Mouse (Mus musculus) limb, embryonic 10.5 days (tissue): ENCODE data around the gene Syt14. TPM values are rescaled to one million over a fixed set of nuclear protein-coding genes. Genes with fewer than 3 reads are reported as not detected.

Experiments
- DNase-seq: peaks from one replicate; pipeline ENCODE4 v3.0.0-alpha.2; 2017; ENCODE audit warnings: low spot score
- H3K27ac ChIP-seq: fragments of 300-500 bp; sonication (generic); 2 replicates; pipeline ENCODE4 v1.5.1; 2016; ENCODE audit warnings: mild to moderate bottlenecking
- H3K27me3 ChIP-seq: fragments of 300-500 bp; sonication (generic); 2 replicates; pipeline ENCODE4 v1.6.1; 2016; ENCODE audit warnings: low read depth, mild to moderate bottlenecking; ENCODE audit not compliant: poor library complexity, severe bottlenecking
- H3K36me3 ChIP-seq: fragments of 300-500 bp; sonication (generic); 2 replicates; pipeline ENCODE4 v1.6.1; 2016; ENCODE audit warnings: mild to moderate bottlenecking, moderate library complexity
- H3K4me1 ChIP-seq: fragments of 300-500 bp; sonication (generic); 2 replicates; pipeline ENCODE4 v1.6.1; 2016
- H3K4me3 ChIP-seq: fragments of 300-500 bp; sonication (generic); 2 replicates; pipeline ENCODE4 v1.5.1; 2016; ENCODE audit warnings: mild to moderate bottlenecking, moderate library complexity
- H3K9me3 ChIP-seq: fragments of 300-500 bp; sonication (generic); replicated peaks from 2 replicates; pipeline ENCODE4 v1.6.1; 2016; ENCODE audit warnings: mild to moderate bottlenecking
- WGBS: fragments of 180-500 bp; shearing (Covaris S2); methylation state at CpG from one replicate; pipeline ENCODE4 v1.1.7; 2016; 5-methylcytosine and 5-hydroxymethylcytosine counted together
- polyA plus RNA-seq: library from polyadenylated mRNA; unstranded; fragments of >200 nt; fragmentation: Nextera tagmentation; extraction: Ambion mirVana; gene quantifications from 2 replicates; pipeline ENCODE4 v1.2.1, GENCODE M21; 2016

Syt14 gene
- polyA plus RNA-seq = 3.3 and 4.1 TPM in 2 replicates

- Histone ChIP-seq H3K27ac (peak within 1 kb of the TSS; percentile 80), H3K27me3 (0 out of 2 replicates have a peak, but pooled peaks cover 4% of the 10 kb centered on the region), H3K36me3 (no peaks in the 10 kb centered on the region), H3K4me1 (peaks cover 17% of the 10 kb centered on the region), H3K4me3 (peak within 1 kb of the TSS; percentile 65), H3K9me3 (no peaks in the 10 kb centered on the region)
- under 1% methylated on average over 56 of the region's 67 CpGs for WGBS
- DNase-seq = peak; percentile 94
Observed at GRCm38 (mm10) chr1:193035371-193036238, at the start of gene Syt14. Gene Syt14, minus strand, starts transcription at chr1:193035775.

GRCm38 (mm10) chr1:193084016-193084415, 48.4 kb upstream of the Syt14 start:
- Histone ChIP-seq H3K36me3 (no peaks in the 10 kb centered on the region), H3K27ac (no peak overlapping the region), H3K4me3 (no peak overlapping the region), H3K9me3 (no peaks in the 10 kb centered on the region), H3K27me3 (no peaks in the 10 kb centered on the region), H3K4me1 (peaks cover 30% of the 10 kb centered on the region)
- DNase-seq = no peak
- WGBS = 93% methylated on average over 1 of the region's 1 CpGs

- Histone ChIP-seq H3K36me3 (no peaks in the 10 kb centered on the region), H3K27me3 (no peaks in the 10 kb centered on the region)
Observed at GRCm38 (mm10) chr1:193083051-193083450, 47.5 kb upstream of the Syt14 start.

GRCm38 (mm10) chr1:193082311-193082921, 46.8 kb upstream of the Syt14 start:
- DNase-seq = no peak
- no peaks in the 10 kb centered on the region for H3K27me3 ChIP-seq
- H3K27ac ChIP-seq = 0 out of 2 replicates have a peak overlapping the region, but pooled peaks have one; percentile 16
- H3K9me3 ChIP-seq = no peaks in the 10 kb centered on the region
- H3K4me3 ChIP-seq = no peak overlapping the region
- peaks cover 28% of the 10 kb centered on the region for H3K4me1 ChIP-seq
- 42% methylated on average over 10 of the region's 10 CpGs for WGBS
- H3K36me3 ChIP-seq = no peaks in the 10 kb centered on the region

More at GRCm38 (mm10) chr1:193083051-193083450, 47.5 kb upstream of the Syt14 start:
- DNase-seq = no peak
- 81% methylated on average over 7 of the region's 7 CpGs for WGBS
- no peak overlapping the region for H3K27ac ChIP-seq
- no peak overlapping the region for H3K4me3 ChIP-seq
- H3K4me1 ChIP-seq = peaks cover 30% of the 10 kb centered on the region
- H3K9me3 ChIP-seq = no peaks in the 10 kb centered on the region

- Histone ChIP-seq H3K27ac (no peak overlapping the region), H3K9me3 (no peaks in the 10 kb centered on the region), H3K4me3 (no peak overlapping the region), H3K36me3 (no peaks in the 10 kb centered on the region), H3K4me1 (no peaks in the 10 kb centered on the region), H3K27me3 (no peaks in the 10 kb centered on the region)
- no peak for DNase-seq
- WGBS = 93% methylated on average over 3 of the region's 3 CpGs
Observed at GRCm38 (mm10) chr1:193062618-193063017, 27.0 kb upstream of the Syt14 start.

GRCm38 (mm10) chr1:193060167-193060566, 24.6 kb upstream of the Syt14 start:
- Histone ChIP-seq H3K36me3 (no peaks in the 10 kb centered on the region), H3K27me3 (no peaks in the 10 kb centered on the region), H3K9me3 (no peaks in the 10 kb centered on the region), H3K27ac (no peak overlapping the region), H3K4me1 (no peaks in the 10 kb centered on the region), H3K4me3 (no peak overlapping the region)
- DNase-seq = no peak
- WGBS = 93% methylated on average over 2 of the region's 2 CpGs

GRCm38 (mm10) chr1:193059596-193059995, 24.0 kb upstream of the Syt14 start:
- no peak for DNase-seq
- Histone ChIP-seq H3K4me1 (no peaks in the 10 kb centered on the region), H3K27ac (no peak overlapping the region), H3K36me3 (no peaks in the 10 kb centered on the region), H3K27me3 (no peaks in the 10 kb centered on the region), H3K4me3 (no peak overlapping the region), H3K9me3 (no peaks in the 10 kb centered on the region)
- WGBS = 80% methylated on average over 5 of the region's 5 CpGs

- peaks cover 4% of the 10 kb centered on the region for H3K4me1 ChIP-seq
- no peak for DNase-seq
- no peak overlapping the region for H3K4me3 ChIP-seq
- H3K36me3 ChIP-seq = no peaks in the 10 kb centered on the region
- no peaks in the 10 kb centered on the region for H3K9me3 ChIP-seq
- no peaks in the 10 kb centered on the region for H3K27me3 ChIP-seq
- WGBS = 70% methylated on average over 5 of the region's 5 CpGs
- H3K27ac ChIP-seq = no peak overlapping the region
Observed at GRCm38 (mm10) chr1:193054401-193054800, 18.8 kb upstream of the Syt14 start.

GRCm38 (mm10) chr1:193053065-193053464, 17.5 kb upstream of the Syt14 start:
- Histone ChIP-seq H3K4me1 (peaks cover 4% of the 10 kb centered on the region), H3K9me3 (no peaks in the 10 kb centered on the region), H3K27me3 (no peaks in the 10 kb centered on the region), H3K27ac (no peak overlapping the region), H3K4me3 (no peak overlapping the region), H3K36me3 (no peaks in the 10 kb centered on the region)
- WGBS = 77% methylated on average over 5 of the region's 5 CpGs
- no peak for DNase-seq

- no peaks in the 10 kb centered on the region for H3K4me1 ChIP-seq
- H3K36me3 ChIP-seq = no peaks in the 10 kb centered on the region
- 91% methylated on average over 4 of the region's 4 CpGs for WGBS
- no peaks in the 10 kb centered on the region for H3K27me3 ChIP-seq
- H3K27ac ChIP-seq = no peak overlapping the region
- no peaks in the 10 kb centered on the region for H3K9me3 ChIP-seq
- H3K4me3 ChIP-seq = no peak overlapping the region
- no peak for DNase-seq
Observed at GRCm38 (mm10) chr1:193047616-193048015, 12.0 kb upstream of the Syt14 start.

GRCm38 (mm10) chr1:193042760-193043295, 7.3 kb upstream of the Syt14 start:
- 81% methylated on average over 3 of the region's 3 CpGs for WGBS

GRCm38 (mm10) chr1:193034951-193035370, 614 bp downstream of the Syt14 start:
- DNase-seq = no peak
- H3K27me3 ChIP-seq = 0 out of 2 replicates have a peak, but pooled peaks cover 4% of the 10 kb centered on the region
- peak overlapping the region; percentile 65 for H3K4me3 ChIP-seq
- WGBS = 1% methylated on average over 19 of the region's 19 CpGs
- H3K36me3 ChIP-seq = no peaks in the 10 kb centered on the region
- H3K4me1 ChIP-seq = peaks cover 17% of the 10 kb centered on the region
- no peaks in the 10 kb centered on the region for H3K9me3 ChIP-seq
- H3K27ac ChIP-seq = peak overlapping the region; percentile 80

More at GRCm38 (mm10) chr1:193042760-193043295, 7.3 kb upstream of the Syt14 start:
- H3K4me3 ChIP-seq = no peak overlapping the region
- no peaks in the 10 kb centered on the region for H3K36me3 ChIP-seq
- DNase-seq = no peak
- H3K9me3 ChIP-seq = no peaks in the 10 kb centered on the region
- H3K27ac ChIP-seq = no peak overlapping the region
- H3K4me1 ChIP-seq = no peaks in the 10 kb centered on the region
- no peaks in the 10 kb centered on the region for H3K27me3 ChIP-seq

GRCm38 (mm10) chr1:193024311-193024710, 11.3 kb downstream of the Syt14 start:
- Histone ChIP-seq H3K36me3 (no peaks in the 10 kb centered on the region), H3K27me3 (no peaks in the 10 kb centered on the region), H3K4me1 (no peaks in the 10 kb centered on the region), H3K27ac (no peak overlapping the region), H3K9me3 (no peaks in the 10 kb centered on the region), H3K4me3 (no peak overlapping the region)
- DNase-seq = no peak
- 94% methylated on average over 1 of the region's 1 CpGs for WGBS
